Mouse (Mus musculus) embryonic facial prominence, embryonic 14.5 days (tissue): ENCODE data around the gene AB124611. TPM values are rescaled to one million over a fixed set of nuclear protein-coding genes. Genes with fewer than 3 reads are reported as not detected.
"Not testable (repeated sequence)": the region's sequence is repeated elsewhere in the genome, so short reads cannot be mapped to it uniquely, and the experiment has no call there.

Experiments used
- ATAC-seq: fragments of 200-750 bp; cut with Nextera tagmentation; 2 replicates; pipeline ENCODE4 v1.8.0; 2017; ENCODE audit warnings: low read depth, moderate number of reproducible peaks, moderate TSS enrichment
- DNase-seq: peaks from one replicate; pipeline ENCODE4 v3.0.0-alpha.2; 2015; ENCODE audit warnings: low spot score
- H3K27ac ChIP-seq: fragments of 300-500 bp; sonication (generic); replicated peaks from 2 replicates; pipeline ENCODE4 v1.5.1; 2014; ENCODE audit warnings: low read depth, mild to moderate bottlenecking, low read length, moderate library complexity
- H3K27me3 ChIP-seq: fragments of 300-500 bp; sonication (generic); replicated peaks from 2 replicates; pipeline ENCODE4 v1.6.1; 2014; ENCODE audit warnings: low read length; ENCODE audit not compliant: control insufficient read depth, insufficient read depth
- H3K36me3 ChIP-seq: fragments of 300-500 bp; sonication (generic); 2 replicates; pipeline ENCODE4 v1.6.1; 2014; ENCODE audit warnings: low read length, mixed read lengths; ENCODE audit not compliant: control insufficient read depth, insufficient read depth
- H3K4me1 ChIP-seq: fragments of 300-500 bp; sonication (generic); 2 replicates; pipeline ENCODE4 v1.6.1; 2014; ENCODE audit warnings: antibody characterized with exemption, low read length; ENCODE audit not compliant: control insufficient read depth, insufficient read depth
- H3K4me2 ChIP-seq: fragments of 300-500 bp; sonication (generic); 2 replicates; pipeline ENCODE4 v1.6.1; 2014; ENCODE audit warnings: low read depth, mild to moderate bottlenecking, low read length, moderate library complexity, mixed read lengths
- H3K4me3 ChIP-seq: fragments of 300-500 bp; sonication (generic); 2 replicates; pipeline ENCODE4 v1.5.1; 2014; ENCODE audit warnings: low read depth, mild to moderate bottlenecking, low read length
- H3K9ac ChIP-seq: fragments of 300-500 bp; sonication (generic); 2 replicates; pipeline ENCODE4 v1.6.1; 2014; ENCODE audit warnings: low read depth, mild to moderate bottlenecking, low read length, moderate library complexity, mixed read lengths
- H3K9me3 ChIP-seq: fragments of 300-500 bp; sonication (generic); 2 replicates; pipeline ENCODE4 v1.6.1; 2016; ENCODE audit warnings: low read length; ENCODE audit not compliant: control insufficient read depth
- WGBS: fragments of 180-500 bp; shearing (Covaris S2); extraction: QIAGEN DNeasy Blood & Tissue Kit; methylation state at CpG from one replicate; pipeline ENCODE4 v1.1.7; 2014; 5-methylcytosine and 5-hydroxymethylcytosine counted together
- microRNA-seq: library from miRNA; unstranded; fragments of <30 nt; microRNA quantifications from one replicate; pipeline ENCODE4, GENCODE M21; 2016; ENCODE audit warnings: borderline number of aligned reads
- polyA plus RNA-seq: library from polyadenylated mRNA; unstranded; fragments of >200 nt; fragmentation: Nextera tagmentation; extraction: Ambion mirVana; gene quantifications from 2 replicates; pipeline ENCODE4 v1.2.1, GENCODE M21; 2014

The AB124611 gene
- polyA plus RNA-seq, 1 experiment from 2014 or later: 2.1 TPM

- H3K4me3 ChIP-seq: peak overlapping the region; percentile 96
- H3K4me2 ChIP-seq: peak overlapping the region; percentile 89
- peaks cover 16% of the 10 kb centered on the region for H3K4me1 ChIP-seq
- peak overlapping the region; percentile 79 for H3K27ac ChIP-seq
- ATAC-seq (peak; percentile 51), DNase-seq (peak; percentile 24)
- WGBS: 2% methylated on average over 30 of the region's 69 CpGs
- H3K9ac ChIP-seq: peak overlapping the region; percentile 86
- H3K27me3 ChIP-seq: no peaks in the 10 kb centered on the region
- H3K36me3 ChIP-seq: peaks cover 45% of the 10 kb centered on the region
- H3K9me3 ChIP-seq: no peaks in the 10 kb centered on the region
Observed at GRCm38 (mm10) chr9:21593122-21593721, 67.2 kb downstream of the AB124611 start.

- Histone ChIP-seq H3K4me3 (peak overlapping the region; percentile 96; the same call in 1 of the 2 replicates), H3K4me1 (peaks cover 16% of the 10 kb centered on the region), H3K36me3 (peaks cover 34% of the 10 kb centered on the region), H3K9ac (peak overlapping the region; percentile 86; the same call in 1 of the 2 replicates), H3K4me2 (peak overlapping the region; percentile 89)
- H3K27ac ChIP-seq, H3K9me3 ChIP-seq, ATAC-seq, H3K27me3 ChIP-seq, DNase-seq: not testable (repeated sequence)
- WGBS: 88% methylated on average over 8 of the region's 8 CpGs
Observed at GRCm38 (mm10) chr9:21594350-21594749, 68.4 kb downstream of the AB124611 start.

GRCm38 (mm10) chr9:21594838-21595237, 68.9 kb downstream of the AB124611 start:
- WGBS: 78% methylated on average over 2 of the region's 2 CpGs
- H3K36me3 ChIP-seq: peaks cover 29% of the 10 kb centered on the region

More at GRCm38 (mm10) chr9:21594838-21595237, 68.9 kb downstream of the AB124611 start:
- DNase-seq (no peak), ATAC-seq (no peak)
- Histone ChIP-seq H3K27me3 (no peaks in the 10 kb centered on the region), H3K27ac (no peak overlapping the region), H3K9ac (no peak overlapping the region), H3K4me1 (peaks cover 16% of the 10 kb centered on the region), H3K4me2 (peak overlapping the region; percentile 89; the same call in 1 of the 2 replicates), H3K4me3 (no peak overlapping the region), H3K9me3 (no peaks in the 10 kb centered on the region)

Small RNA genes lying within 50 kb of the gene (microRNA-seq; reads per million reads assigned to microRNA genes)
- 37.7 reads per million, percentile 40 among the genes with 10 or more reads in this experiment for gene Mir199a-1

Other genes starting within 250 kb of the AB124611 start
- gene Kri1, start 238.2 kb upstream of the AB124611 start, polyA plus RNA-seq: 11.0 and 14.4 TPM in 2 replicates
- 57.2 and 57.7 TPM in 2 replicates for gene Cdkn2d, start 234.8 kb upstream of the AB124611 start, polyA plus RNA-seq
- gene Ap1m2, start 213.8 kb upstream of the AB124611 start, polyA plus RNA-seq: 20.8 and 22.7 TPM in 2 replicates
- gene Slc44a2, start 205.5 kb upstream of the AB124611 start, polyA plus RNA-seq: 111 and 132 TPM in 2 replicates
- 139 and 177 TPM in 2 replicates for gene Ilf3, start 158.3 kb upstream of the AB124611 start, polyA plus RNA-seq
- gene Qtrt1, start 114.3 kb upstream of the AB124611 start, polyA plus RNA-seq: 36.9 and 49.4 TPM in 2 replicates
- 65.8 and 69.3 TPM in 2 replicates for gene Dnm2, start 101.3 kb upstream of the AB124611 start, polyA plus RNA-seq
- gene Tmed1, start 15.9 kb upstream of the AB124611 start, polyA plus RNA-seq: 103 and 115 TPM in 2 replicates
- 55.7 and 57.1 TPM in 2 replicates for gene Carm1, start 20.7 kb downstream of the AB124611 start, polyA plus RNA-seq
- 41.5 and 42.3 TPM in 2 replicates for gene Timm29, start 66.5 kb downstream of the AB124611 start, polyA plus RNA-seq
- gene Yipf2, start 66.7 kb downstream of the AB124611 start, polyA plus RNA-seq: 16.0 and 18.2 TPM in 2 replicates
- 70.9 and 82.0 TPM in 2 replicates for gene Smarca4, start 90.0 kb downstream of the AB124611 start, polyA plus RNA-seq
- gene Ldlr, start 197.3 kb downstream of the AB124611 start, polyA plus RNA-seq: 13.9 and 14.1 TPM in 2 replicates
- 70.4 and 81.9 TPM in 2 replicates for gene Spc24, start 234.1 kb downstream of the AB124611 start, polyA plus RNA-seq